ENCODE assay signal across 30 mouse cellular contexts in the genomic region with DNA sequence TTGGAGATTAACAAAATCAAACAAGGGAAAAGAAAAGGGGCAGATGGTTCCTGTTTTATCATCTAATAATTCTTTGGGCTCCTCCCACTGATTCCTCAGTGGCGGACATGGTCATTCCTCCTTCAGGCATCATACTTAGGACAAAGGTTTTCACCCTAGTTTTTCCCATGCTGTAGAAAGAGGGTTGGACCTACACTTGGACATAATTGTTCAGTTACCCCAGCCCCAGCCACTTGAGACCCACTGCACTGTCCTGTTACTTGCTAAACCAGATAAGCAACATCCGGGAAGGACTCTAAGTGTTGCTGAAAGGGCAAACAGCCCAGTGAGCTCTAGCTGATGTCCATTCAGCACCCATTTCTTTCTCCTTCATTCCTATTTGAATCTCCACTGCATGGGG.
"Had no signal": no experiment of that assay in that cellular context is flagged by ENCODE, and none has a peak within 500 bp of the region (broad histone marks: within the 10 kb centered on the region; RNA-seq: fewer than 3 reads in every experiment).

No protein-coding gene starts in this region.

- H3K36me3 ChIP-seq: limb, embryonic 10.5 days; limb, embryonic 12.5 days; limb, embryonic 13.5 days; limb, embryonic 15.5 days; liver, embryonic 12.5 days; liver, embryonic 13.5 days; liver, embryonic 15.5 days; midbrain, embryonic 10.5 days; midbrain, embryonic 12.5 days; midbrain, embryonic 13.5 days; midbrain, embryonic 15.5 days; neural tube, embryonic 12.5 days; neural tube, embryonic 13.5 days had no signal

- DNase-seq: left cerebral cortex, postnatal 4 days; liver; liver, embryonic 13.5 days; liver, postnatal 0 days; lung, adult 18-20 months; lung, adult 2 months; lung, postnatal 10 days; lung, postnatal 14 days; lung, postnatal 36 days; midbrain, embryonic 14.5 days had no signal

- H3K4me2 ChIP-seq: limb, embryonic 12.5 days; limb, embryonic 13.5 days; limb, embryonic 15.5 days; liver, embryonic 11.5 days; liver, embryonic 12.5 days; liver, embryonic 13.5 days; liver, embryonic 15.5 days; midbrain, embryonic 11.5 days; midbrain, embryonic 12.5 days; midbrain, embryonic 13.5 days; midbrain, embryonic 15.5 days; neural tube, embryonic 12.5 days; neural tube, embryonic 13.5 days had no signal

- H3K9ac ChIP-seq: limb, embryonic 12.5 days; limb, embryonic 13.5 days; limb, embryonic 15.5 days; liver, embryonic 12.5 days; liver, embryonic 13.5 days; liver, embryonic 14.5 days; liver, embryonic 15.5 days; liver, postnatal 0 days; midbrain, embryonic 12.5 days; midbrain, embryonic 13.5 days; midbrain, embryonic 15.5 days; neural tube, embryonic 12.5 days; neural tube, embryonic 13.5 days had no signal

- H3K9me3 ChIP-seq: limb, embryonic 10.5 days; limb, embryonic 12.5 days; limb, embryonic 13.5 days; limb, embryonic 15.5 days; liver, embryonic 12.5 days; liver, embryonic 13.5 days; liver, embryonic 15.5 days; midbrain, embryonic 10.5 days; midbrain, embryonic 12.5 days; midbrain, embryonic 13.5 days; midbrain, embryonic 15.5 days; neural tube, embryonic 12.5 days; neural tube, embryonic 13.5 days had no signal

- H3K4me3 ChIP-seq: left cerebral cortex, adult 2 months; limb, embryonic 10.5 days; limb, embryonic 12.5 days; limb, embryonic 13.5 days; limb, embryonic 15.5 days; liver, embryonic 12.5 days; liver, embryonic 13.5 days; liver, embryonic 15.5 days; megakaryocyte, embryonic 14.5 days; midbrain, embryonic 10.5 days; midbrain, embryonic 12.5 days; midbrain, embryonic 13.5 days; midbrain, embryonic 15.5 days; myocyte; neural tube, embryonic 12.5 days; neural tube, embryonic 13.5 days had no signal

- H3K27me3 ChIP-seq: limb, embryonic 12.5 days; limb, embryonic 13.5 days; limb, embryonic 15.5 days; liver, embryonic 12.5 days; liver, embryonic 13.5 days; liver, embryonic 15.5 days; midbrain, embryonic 12.5 days; midbrain, embryonic 13.5 days; midbrain, embryonic 15.5 days; neural tube, embryonic 12.5 days; neural tube, embryonic 13.5 days had no signal

- H3K27ac ChIP-seq: left cerebral cortex, adult 2 months; limb, embryonic 10.5 days; limb, embryonic 12.5 days; limb, embryonic 13.5 days; limb, embryonic 15.5 days; liver, embryonic 12.5 days; liver, embryonic 13.5 days; liver, embryonic 14.5 days; liver, embryonic 15.5 days; macrophage; midbrain, embryonic 10.5 days; midbrain, embryonic 12.5 days; midbrain, embryonic 13.5 days; midbrain, embryonic 15.5 days; neural tube, embryonic 12.5 days; neural tube, embryonic 13.5 days had no signal

- ATAC-seq: liver, embryonic 12.5 days; liver, postnatal 0 days; midbrain, embryonic 13.5 days; midbrain, embryonic 15.5 days; midbrain, embryonic 16.5 days had no signal

- H3K4me1 ChIP-seq: limb, embryonic 13.5 days; liver, embryonic 12.5 days; liver, embryonic 13.5 days; liver, embryonic 15.5 days; megakaryocyte, embryonic 14.5 days; midbrain, embryonic 10.5 days; midbrain, embryonic 12.5 days; midbrain, embryonic 13.5 days; midbrain, embryonic 15.5 days; neural tube, embryonic 12.5 days had no signal
